24 mouse cellular contexts compared by ENCODE assay signal in the genomic region with DNA sequence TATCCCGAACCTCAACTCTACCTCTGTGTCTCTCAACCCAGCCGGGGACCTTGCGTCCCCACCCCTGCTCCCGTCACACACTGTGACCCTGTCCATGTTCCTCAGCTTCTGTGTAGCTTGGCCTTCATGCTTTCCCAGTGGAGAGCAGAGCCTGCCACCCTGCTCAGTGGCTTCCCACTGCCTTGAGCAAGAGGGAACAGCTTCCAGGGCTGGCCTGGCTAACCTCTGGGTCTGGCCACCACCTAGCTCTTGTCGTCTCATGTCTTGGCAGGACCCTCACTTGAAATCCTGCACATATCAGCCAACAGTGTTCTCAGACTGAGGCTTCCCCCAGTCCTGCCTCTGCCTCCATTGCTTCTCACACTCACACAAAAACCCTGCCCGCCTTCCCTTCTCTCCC.
"Had no signal": no experiment of that assay in that cellular context is flagged by ENCODE, and none has a peak within 500 bp of the region (broad histone marks: within the 10 kb centered on the region; RNA-seq: fewer than 3 reads in every experiment).

No protein-coding gene starts in this region.

- H3K27ac ChIP-seq: lung, embryonic 15.5 days; macrophage; midbrain, embryonic 12.5 days; neural tube, embryonic 13.5 days; neural tube, embryonic 15.5 days; stomach, embryonic 15.5 days; stomach, postnatal 0 days had no signal

- H3K4me3 ChIP-seq: lung, embryonic 15.5 days; megakaryocyte, embryonic 14.5 days; midbrain, embryonic 12.5 days; myocyte; neural tube, embryonic 13.5 days; neural tube, embryonic 15.5 days; stomach, embryonic 15.5 days had no signal

- DNase-seq: liver, postnatal 0 days; lung, adult 2 months; lung, postnatal 14 days; lung, postnatal 36 days; midbrain, embryonic 14.5 days; retina, postnatal 1 day; right cerebral cortex, adult 18-20 months; right cerebral cortex, postnatal 25 days; right cerebral cortex, postnatal 4 days; spleen, adult 18-20 months; thymus, adult 2 months; thymus, postnatal 25 days; thymus, postnatal 4 days had no signal

- H3K27me3 ChIP-seq: lung, embryonic 15.5 days; megakaryocyte, embryonic 14.5 days; neural tube, embryonic 15.5 days; stomach, embryonic 15.5 days had no signal

- H3K9me3 ChIP-seq: lung, embryonic 15.5 days; megakaryocyte, embryonic 14.5 days; midbrain, embryonic 12.5 days; neural tube, embryonic 13.5 days; neural tube, embryonic 15.5 days; stomach, embryonic 15.5 days had no signal

- H3K9ac ChIP-seq: liver, postnatal 0 days; lung, embryonic 15.5 days; midbrain, embryonic 12.5 days; neural tube, embryonic 13.5 days; neural tube, embryonic 15.5 days; stomach, embryonic 15.5 days had no signal

- H3K36me3 ChIP-seq: lung, embryonic 15.5 days; midbrain, embryonic 12.5 days; neural tube, embryonic 13.5 days; neural tube, embryonic 15.5 days; stomach, embryonic 15.5 days had no signal

- ATAC-seq: liver, postnatal 0 days; lung, postnatal 0 days; midbrain, embryonic 16.5 days had no signal

- H3K4me2 ChIP-seq: lung, embryonic 15.5 days; midbrain, embryonic 12.5 days; neural tube, embryonic 13.5 days; neural tube, embryonic 15.5 days; stomach, embryonic 15.5 days had no signal
